Mouse (Mus musculus): ENCODE data around the gene Chn2.

- TF ChIP-seq POLR2A (IDR thresholded peaks at IDR 0.05; ENCODE audit: low read depth, low read length): no peak
- TF ChIP-seq CTCF (conservative IDR thresholded peaks at IDR 0.05; ENCODE audit: insufficient read depth, insufficient read length, low read depth, low read length): no peak
Measured at GRCm38 (mm10) chr6:54124519-54124918, 85.2 kb downstream of the Chn2 start.

All from kidney, adult 2 months (tissue).